Mouse (Mus musculus): ENCODE results near the gene Cd5. TPM values are rescaled to one million over a fixed set of nuclear protein-coding genes. Genes with fewer than 3 reads are reported as not detected.

The Cd5 gene
- polyA plus RNA-seq, 1 experiment = 0.04 TPM

- Histone ChIP-seq H3K27me3 (ENCODE audit: control insufficient read depth, insufficient read depth, insufficient read length) (no peaks in the 10 kb centered on the region), H3K79me3 (ENCODE audit: low read depth) (peaks cover 9% of the 10 kb centered on the region), H3K4me3 (ENCODE audit: insufficient read depth, poor library complexity, severe bottlenecking) (no peak overlapping the region), H3K36me3 (ENCODE audit: control insufficient read depth, insufficient read depth) (peaks cover 27% of the 10 kb centered on the region), H3K79me2 (ENCODE audit: control insufficient read depth, insufficient read depth) (peaks cover 22% of the 10 kb centered on the region), H3ac (ENCODE audit: control insufficient read depth, insufficient read length, low read depth) (no peak overlapping the region)
- TF ChIP-seq USF1 (IDR thresholded peaks at IDR 0.05; ENCODE audit: low read depth) = no peak
- TF ChIP-seq CEBPB (IDR thresholded peaks at IDR 0.05; ENCODE audit: low read depth) = no peak
- TF ChIP-seq MYOD1 (IDR thresholded peaks at IDR 0.05; ENCODE audit: control insufficient read depth, insufficient read length, low read depth) = no peak
- TF ChIP-seq FOSL1 (IDR thresholded peaks at IDR 0.05; ENCODE audit: insufficient read depth, low read length, poor library complexity, severe bottlenecking) = no peak
- no peak for TF ChIP-seq MAX (IDR thresholded peaks at IDR 0.05)
- TF ChIP-seq CTCF (IDR thresholded peaks at IDR 0.05; ENCODE audit: control insufficient read depth, insufficient read depth, insufficient read length) = no peak
Measured at GRCm38 (mm10) chr19:10708900-10709299, 29.9 kb downstream of the Cd5 start.

DNA sequence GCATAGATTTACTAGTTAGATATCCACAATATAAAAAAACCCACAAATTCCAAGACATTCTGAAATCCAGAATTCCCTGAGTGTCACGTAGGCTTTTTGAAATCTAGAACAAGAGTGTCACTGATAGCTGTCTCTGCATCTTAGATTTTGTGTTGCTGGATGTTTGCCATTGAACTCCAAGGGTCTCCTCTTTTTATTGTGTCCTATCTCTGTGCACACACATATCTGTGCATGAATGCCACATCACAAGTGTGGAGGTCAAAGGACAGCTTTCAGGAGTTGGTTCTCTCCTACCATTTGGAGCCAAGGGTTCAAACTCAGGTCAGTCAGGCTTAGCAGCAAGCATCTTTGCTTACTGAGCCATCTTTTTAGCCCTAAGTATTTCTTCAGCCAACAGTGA lies 30.9 kb downstream of the Cd5 start:
- Histone ChIP-seq H3K79me2 (ENCODE audit: control insufficient read depth, insufficient read depth) (peaks cover 32% of the 10 kb centered on the region), H3K36me3 (ENCODE audit: control insufficient read depth, insufficient read depth) (peaks cover 17% of the 10 kb centered on the region)
- TF ChIP-seq MAX (IDR thresholded peaks at IDR 0.05) = no peak
- no peak for TF ChIP-seq CTCF (IDR thresholded peaks at IDR 0.05; ENCODE audit: control insufficient read depth, insufficient read depth, insufficient read length)
- TF ChIP-seq FOSL1 (IDR thresholded peaks at IDR 0.05; ENCODE audit: insufficient read depth, low read length, poor library complexity, severe bottlenecking) = no peak
- no peak for TF ChIP-seq USF1 (IDR thresholded peaks at IDR 0.05; ENCODE audit: low read depth)
- TF ChIP-seq MYOG (IDR thresholded peaks at IDR 0.05; ENCODE audit: control insufficient read depth, extremely low read depth, insufficient read length) = no peak
- no peak for TF ChIP-seq MYOD1 (IDR thresholded peaks at IDR 0.05; ENCODE audit: control insufficient read depth, insufficient read length, low read depth)

GRCm38 (mm10) chr19:10707087-10707875 lies 31.5 kb downstream of the Cd5 start:
- Histone ChIP-seq H3K36me3 (ENCODE audit: control insufficient read depth, insufficient read depth) (peaks cover 17% of the 10 kb centered on the region), H3K79me2 (ENCODE audit: control insufficient read depth, insufficient read depth) (peaks cover 38% of the 10 kb centered on the region), H3K79me3 (ENCODE audit: low read depth) (peaks cover 23% of the 10 kb centered on the region), H3ac (ENCODE audit: control insufficient read depth, insufficient read length, low read depth) (no peak overlapping the region), H3K27me3 (ENCODE audit: control insufficient read depth, insufficient read depth, insufficient read length) (no peaks in the 10 kb centered on the region), H3K4me3 (ENCODE audit: insufficient read depth, poor library complexity, severe bottlenecking) (no peak overlapping the region)
- TF ChIP-seq CTCF (IDR thresholded peaks at IDR 0.05; ENCODE audit: control insufficient read depth, insufficient read depth, insufficient read length) (no peak), USF1 (IDR thresholded peaks at IDR 0.05; ENCODE audit: low read depth) (no peak), MYOG (IDR thresholded peaks at IDR 0.05; ENCODE audit: control insufficient read depth, extremely low read depth, insufficient read length) (no peak), MYOD1 (IDR thresholded peaks at IDR 0.05; ENCODE audit: control insufficient read depth, insufficient read length, low read depth) (no peak), CEBPB (IDR thresholded peaks at IDR 0.05; ENCODE audit: low read depth) (no peak), FOSL1 (IDR thresholded peaks at IDR 0.05; ENCODE audit: insufficient read depth, low read length, poor library complexity, severe bottlenecking) (no peak), MAX (IDR thresholded peaks at IDR 0.05) (no peak)

More for the DNA sequence above, 30.9 kb downstream of the Cd5 start:
- H3K79me3 ChIP-seq (ENCODE audit: low read depth) = peaks cover 18% of the 10 kb centered on the region
- no peak overlapping the region for H3ac ChIP-seq (ENCODE audit: control insufficient read depth, insufficient read length, low read depth)
- no peak overlapping the region for H3K4me3 ChIP-seq (ENCODE audit: insufficient read depth, poor library complexity, severe bottlenecking)
- no peaks in the 10 kb centered on the region for H3K27me3 ChIP-seq (ENCODE audit: control insufficient read depth, insufficient read depth, insufficient read length)

DNA sequence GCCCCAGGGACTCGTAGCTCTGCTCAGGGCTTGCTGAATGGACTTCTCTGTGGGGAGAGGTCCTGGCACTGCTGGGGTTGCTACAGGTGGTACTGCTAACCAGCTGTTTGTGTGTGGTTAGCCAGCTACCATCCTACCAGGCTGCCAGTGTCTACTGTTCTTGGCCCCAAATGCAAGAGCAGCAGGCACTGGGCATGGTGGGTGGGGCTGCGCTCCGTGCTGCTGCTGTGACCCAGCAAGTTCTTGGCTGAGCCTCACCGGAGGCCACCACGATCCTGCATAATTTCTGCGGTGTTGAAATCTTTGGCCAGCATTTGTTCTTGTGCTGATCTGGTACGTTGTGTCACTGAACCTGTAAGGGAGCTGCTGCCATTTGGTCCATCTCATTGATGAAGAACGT lies 35.3 kb downstream of the Cd5 start:
- TF ChIP-seq CEBPB (IDR thresholded peaks at IDR 0.05; ENCODE audit: low read depth) = no peak
- TF ChIP-seq MAX (IDR thresholded peaks at IDR 0.05) = no peak
- no peak for TF ChIP-seq FOSL1 (IDR thresholded peaks at IDR 0.05; ENCODE audit: insufficient read depth, low read length, poor library complexity, severe bottlenecking)
- no peak for TF ChIP-seq USF1 (IDR thresholded peaks at IDR 0.05; ENCODE audit: low read depth)
- TF ChIP-seq MYOG (IDR thresholded peaks at IDR 0.05; ENCODE audit: control insufficient read depth, extremely low read depth, insufficient read length) = no peak
- no peak for TF ChIP-seq MYOD1 (IDR thresholded peaks at IDR 0.05; ENCODE audit: control insufficient read depth, insufficient read length, low read depth)
- no peak for TF ChIP-seq CTCF (IDR thresholded peaks at IDR 0.05; ENCODE audit: control insufficient read depth, insufficient read depth, insufficient read length)
- peaks cover 76% of the 10 kb centered on the region for H3K79me2 ChIP-seq (ENCODE audit: control insufficient read depth, insufficient read depth)

GRCm38 (mm10) chr19:10702125-10702524 lies 36.7 kb downstream of the Cd5 start:
- Histone ChIP-seq H3K79me2 (ENCODE audit: control insufficient read depth, insufficient read depth) (peaks cover 90% of the 10 kb centered on the region), H3K36me3 (ENCODE audit: control insufficient read depth, insufficient read depth) (peaks cover 3% of the 10 kb centered on the region), H3K4me3 (ENCODE audit: insufficient read depth, poor library complexity, severe bottlenecking) (no peak overlapping the region), H3ac (ENCODE audit: control insufficient read depth, insufficient read length, low read depth) (no peak overlapping the region), H3K27me3 (ENCODE audit: control insufficient read depth, insufficient read depth, insufficient read length) (no peaks in the 10 kb centered on the region), H3K79me3 (ENCODE audit: low read depth) (peaks cover 62% of the 10 kb centered on the region)
- TF ChIP-seq FOSL1 (IDR thresholded peaks at IDR 0.05; ENCODE audit: insufficient read depth, low read length, poor library complexity, severe bottlenecking) (no peak), MYOD1 (IDR thresholded peaks at IDR 0.05; ENCODE audit: control insufficient read depth, insufficient read length, low read depth) (no peak), MAX (IDR thresholded peaks at IDR 0.05) (no peak), CTCF (IDR thresholded peaks at IDR 0.05; ENCODE audit: control insufficient read depth, insufficient read depth, insufficient read length) (no peak), MYOG (IDR thresholded peaks at IDR 0.05; ENCODE audit: control insufficient read depth, extremely low read depth, insufficient read length) (no peak), USF1 (IDR thresholded peaks at IDR 0.05; ENCODE audit: low read depth) (no peak), CEBPB (IDR thresholded peaks at IDR 0.05; ENCODE audit: low read depth) (no peak)

More for the DNA sequence above, 35.3 kb downstream of the Cd5 start:
- no peaks in the 10 kb centered on the region for H3K27me3 ChIP-seq (ENCODE audit: control insufficient read depth, insufficient read depth, insufficient read length)
- no peak overlapping the region for H3ac ChIP-seq (ENCODE audit: control insufficient read depth, insufficient read length, low read depth)
- peaks cover 49% of the 10 kb centered on the region for H3K79me3 ChIP-seq (ENCODE audit: low read depth)
- H3K36me3 ChIP-seq (ENCODE audit: control insufficient read depth, insufficient read depth) = peaks cover 3% of the 10 kb centered on the region
- H3K4me3 ChIP-seq (ENCODE audit: insufficient read depth, poor library complexity, severe bottlenecking) = no peak overlapping the region

Data from C2C12 (cell line).